Mouse (Mus musculus) heart, embryonic 13.5 days (tissue): ENCODE data around the gene Mgst2. TPM values are rescaled to one million over a fixed set of nuclear protein-coding genes. Genes with fewer than 3 reads are reported as not detected.

Experiments used
- ATAC-seq: fragments of 200-750 bp; cut with Nextera tagmentation; 2 replicates; pipeline ENCODE4 v1.8.0; 2017; ENCODE audit warnings: moderate TSS enrichment; ENCODE audit not compliant: insufficient number of reproducible peaks, low FRiP score, low TSS enrichment; ENCODE audit errors: extremely low read depth
- H3K27ac ChIP-seq: fragments of 300-500 bp; sonication (generic); replicated peaks from 2 replicates; pipeline ENCODE4 v1.5.1; 2015; ENCODE audit warnings: moderate library complexity, mild to moderate bottlenecking, inconsistent platforms
- H3K27me3 ChIP-seq: fragments of 300-500 bp; sonication (generic); replicated peaks from 2 replicates; pipeline ENCODE4 v1.6.1; 2015; ENCODE audit warnings: mild to moderate bottlenecking, inconsistent platforms
- H3K36me3 ChIP-seq: fragments of 300-500 bp; sonication (generic); 2 replicates; pipeline ENCODE4 v1.6.1; 2015; ENCODE audit warnings: mild to moderate bottlenecking, inconsistent platforms
- H3K4me1 ChIP-seq: fragments of 300-500 bp; sonication (generic); 2 replicates; pipeline ENCODE4 v1.6.1; 2015; ENCODE audit warnings: inconsistent platforms
- H3K4me2 ChIP-seq: fragments of 300-500 bp; sonication (generic); 2 replicates; pipeline ENCODE4 v1.6.1; 2015; ENCODE audit warnings: inconsistent platforms, mild to moderate bottlenecking, moderate library complexity
- H3K4me3 ChIP-seq: fragments of 300-500 bp; sonication (generic); 2 replicates; pipeline ENCODE4 v1.5.1; 2015; ENCODE audit warnings: moderate library complexity, mild to moderate bottlenecking, inconsistent platforms
- H3K9ac ChIP-seq: fragments of 300-500 bp; sonication (generic); 2 replicates; pipeline ENCODE4 v1.6.1; 2015; ENCODE audit warnings: inconsistent platforms, mild to moderate bottlenecking, moderate library complexity
- H3K9me3 ChIP-seq: fragments of 300-500 bp; sonication (generic); 2 replicates; pipeline ENCODE4 v1.6.1; 2016; ENCODE audit warnings: inconsistent platforms
- WGBS: fragments of 180-500 bp; shearing (Covaris S2); methylation state at CpG from one replicate; pipeline ENCODE4 v1.1.7; 2015; ENCODE audit warnings: mixed read lengths; 5-methylcytosine and 5-hydroxymethylcytosine counted together
- polyA plus RNA-seq: library from polyadenylated mRNA; unstranded; fragments of >200 nt; fragmentation: Nextera tagmentation; extraction: Ambion mirVana; gene quantifications from 2 replicates; pipeline ENCODE4 v1.2.1, GENCODE M21; 2015

Mgst2 gene
- polyA plus RNA-seq, 1 experiment from 2014 or later = 2.4 TPM

- ATAC-seq = 0 out of 2 replicates have a peak, but pooled peaks have one; percentile 11
- WGBS = 26% methylated on average over 15 of the region's 15 CpGs
- Histone ChIP-seq H3K36me3 (0 out of 2 replicates have a peak, but pooled peaks cover 2% of the 10 kb centered on the region), H3K4me1 (peaks cover 29% of the 10 kb centered on the region), H3K4me3 (peak overlapping the region; percentile 43), H3K27ac (peak overlapping the region; percentile 71), H3K9me3 (no peaks in the 10 kb centered on the region), H3K27me3 (no peaks in the 10 kb centered on the region; the same call in 1 of the 2 replicates), H3K9ac (peak overlapping the region; percentile 74), H3K4me2 (peak overlapping the region; percentile 68)
These were observed 40.6 kb downstream of the Mgst2 start for GRCm38 (mm10) chr3:51700731-51701280.

GRCm38 (mm10) chr3:51701281-51701751 is 41.2 kb downstream of the Mgst2 start:
- Histone ChIP-seq H3K27ac (peak overlapping the region; percentile 71), H3K9me3 (no peaks in the 10 kb centered on the region), H3K4me1 (peaks cover 29% of the 10 kb centered on the region), H3K4me3 (peak overlapping the region; percentile 43), H3K4me2 (peak overlapping the region; percentile 68), H3K36me3 (0 out of 2 replicates have a peak, but pooled peaks cover 2% of the 10 kb centered on the region), H3K9ac (peak overlapping the region; percentile 74), H3K27me3 (no peaks in the 10 kb centered on the region; the same call in 1 of the 2 replicates)
- ATAC-seq = peak; percentile 79
- WGBS = under 1% methylated on average over 27 of the region's 27 CpGs

GRCm38 (mm10) chr3:51701950-51702349 is 41.8 kb downstream of the Mgst2 start:
- H3K4me2 ChIP-seq = peak overlapping the region; percentile 68
- H3K36me3 ChIP-seq = no peaks in the 10 kb centered on the region
- no peaks in the 10 kb centered on the region for H3K9me3 ChIP-seq
- peaks cover 29% of the 10 kb centered on the region for H3K4me1 ChIP-seq
- peak overlapping the region; percentile 71 for H3K27ac ChIP-seq
- no peaks in the 10 kb centered on the region; the same call in 1 of the 2 replicates for H3K27me3 ChIP-seq
- H3K9ac ChIP-seq = peak overlapping the region; percentile 74
- 18% methylated on average over 13 of the region's 13 CpGs for WGBS
- no peak for ATAC-seq
- H3K4me3 ChIP-seq = peak overlapping the region; percentile 43

GRCm38 (mm10) chr3:51702701-51703286 is 42.6 kb downstream of the Mgst2 start:
- H3K27ac ChIP-seq = no peak overlapping the region; the same call in 1 of the 2 replicates
- no peak for ATAC-seq
- H3K4me3 ChIP-seq = no peak overlapping the region
- no peaks in the 10 kb centered on the region for H3K36me3 ChIP-seq
- H3K9me3 ChIP-seq = no peaks in the 10 kb centered on the region
- H3K27me3 ChIP-seq = no peaks in the 10 kb centered on the region; the same call in 1 of the 2 replicates
- H3K9ac ChIP-seq = no peak overlapping the region
- H3K4me2 ChIP-seq = no peak overlapping the region
- 84% methylated on average over 8 of the region's 8 CpGs for WGBS
- peaks cover 30% of the 10 kb centered on the region for H3K4me1 ChIP-seq

GRCm38 (mm10) chr3:51703478-51703877 is 43.3 kb downstream of the Mgst2 start:
- H3K27me3 ChIP-seq = no peaks in the 10 kb centered on the region; the same call in 1 of the 2 replicates
- H3K4me2 ChIP-seq = no peak overlapping the region
- ATAC-seq = no peak
- WGBS = 82% methylated on average over 8 of the region's 8 CpGs
- no peaks in the 10 kb centered on the region for H3K36me3 ChIP-seq
- no peaks in the 10 kb centered on the region for H3K9me3 ChIP-seq
- H3K27ac ChIP-seq = no peak overlapping the region
- peaks cover 37% of the 10 kb centered on the region for H3K4me1 ChIP-seq
- no peak overlapping the region for H3K9ac ChIP-seq
- no peak overlapping the region for H3K4me3 ChIP-seq

- 83% methylated on average over 7 of the region's 7 CpGs for WGBS
These were observed 45.1 kb downstream of the Mgst2 start for GRCm38 (mm10) chr3:51705220-51705619.

GRCm38 (mm10) chr3:51708375-51708745 is 48.2 kb downstream of the Mgst2 start:
- Histone ChIP-seq H3K27ac (peak overlapping the region; percentile 98), H3K27me3 (no peaks in the 10 kb centered on the region), H3K4me3 (peak overlapping the region; percentile 49; the same call in 1 of the 2 replicates), H3K9me3 (no peaks in the 10 kb centered on the region), H3K4me1 (peaks cover 53% of the 10 kb centered on the region), H3K9ac (peak overlapping the region; percentile 53), H3K4me2 (peak overlapping the region; percentile 73), H3K36me3 (no peaks in the 10 kb centered on the region)
- WGBS = 56% methylated on average over 1 of the region's 1 CpGs
- no peak for ATAC-seq

More at GRCm38 (mm10) chr3:51705220-51705619, 45.1 kb downstream of the Mgst2 start:
- ATAC-seq = no peak
- Histone ChIP-seq H3K36me3 (no peaks in the 10 kb centered on the region), H3K9ac (no peak overlapping the region), H3K4me3 (no peak overlapping the region), H3K4me2 (no peak overlapping the region), H3K27ac (no peak overlapping the region), H3K27me3 (no peaks in the 10 kb centered on the region; the same call in 1 of the 2 replicates), H3K9me3 (no peaks in the 10 kb centered on the region), H3K4me1 (peaks cover 50% of the 10 kb centered on the region)

GRCm38 (mm10) chr3:51708746-51709411 is 48.7 kb downstream of the Mgst2 start:
- Histone ChIP-seq H3K9ac (peak overlapping the region; percentile 76), H3K4me2 (peak overlapping the region; percentile 73)
- WGBS = 20% methylated on average over 21 of the region's 21 CpGs

GRCm38 (mm10) chr3:51712382-51712781 is 52.2 kb downstream of the Mgst2 start:
- H3K9me3 ChIP-seq = no peaks in the 10 kb centered on the region
- no peaks in the 10 kb centered on the region for H3K27me3 ChIP-seq
- H3K36me3 ChIP-seq = no peaks in the 10 kb centered on the region
- H3K27ac ChIP-seq = peak overlapping the region; percentile 59
- WGBS = 14% methylated on average over 3 of the region's 3 CpGs
- peaks cover 70% of the 10 kb centered on the region for H3K4me1 ChIP-seq
- H3K4me3 ChIP-seq = no peak overlapping the region
- no peak for ATAC-seq
- H3K9ac ChIP-seq = peak overlapping the region; percentile 12
- peak overlapping the region; percentile 28 for H3K4me2 ChIP-seq

More at GRCm38 (mm10) chr3:51708746-51709411, 48.7 kb downstream of the Mgst2 start:
- H3K27ac ChIP-seq = peak overlapping the region; percentile 98
- H3K4me3 ChIP-seq = peak overlapping the region; percentile 49
- no peaks in the 10 kb centered on the region for H3K27me3 ChIP-seq
- no peaks in the 10 kb centered on the region for H3K36me3 ChIP-seq
- peak; percentile 83 for ATAC-seq
- peaks cover 58% of the 10 kb centered on the region for H3K4me1 ChIP-seq
- H3K9me3 ChIP-seq = no peaks in the 10 kb centered on the region

- no peaks in the 10 kb centered on the region for H3K36me3 ChIP-seq
- WGBS = 15% methylated on average over 8 of the region's 8 CpGs
- peak overlapping the region; percentile 28; the same call in 1 of the 2 replicates for H3K4me2 ChIP-seq
- no peak overlapping the region for H3K4me3 ChIP-seq
- peaks cover 71% of the 10 kb centered on the region for H3K4me1 ChIP-seq
- no peaks in the 10 kb centered on the region for H3K9me3 ChIP-seq
- H3K27me3 ChIP-seq = no peaks in the 10 kb centered on the region
- no peak for ATAC-seq
- peak overlapping the region; percentile 55 for H3K9ac ChIP-seq
- peak overlapping the region; percentile 59 for H3K27ac ChIP-seq
These were observed 53.1 kb downstream of the Mgst2 start for GRCm38 (mm10) chr3:51713233-51713632.

GRCm38 (mm10) chr3:51714469-51714868 is 54.3 kb downstream of the Mgst2 start:
- no peaks in the 10 kb centered on the region for H3K27me3 ChIP-seq
- H3K36me3 ChIP-seq = no peaks in the 10 kb centered on the region
- 75% methylated on average over 5 of the region's 5 CpGs for WGBS
- no peak overlapping the region for H3K9ac ChIP-seq
- peaks cover 67% of the 10 kb centered on the region for H3K4me1 ChIP-seq
- no peaks in the 10 kb centered on the region for H3K9me3 ChIP-seq
- no peak overlapping the region for H3K4me2 ChIP-seq
- ATAC-seq = no peak
- H3K4me3 ChIP-seq = no peak overlapping the region
- H3K27ac ChIP-seq = no peak overlapping the region
